Mouse (Mus musculus) B cell, adult 62 days (primary cell): ENCODE results near the gene Fbxw9. TPM values are rescaled to one million over a fixed set of nuclear protein-coding genes. Genes with fewer than 3 reads are reported as not detected.

Experiments
- total RNA-seq: library from RNA; stranded (reverse); gene quantifications from 4 replicates; pipeline ENCODE4 v1.2.4, GENCODE M21; 2023

The Fbxw9 gene
- total RNA-seq, result 12.9 to 16.5 TPM (median 14.4 TPM) in 4 replicates

GRCm38 (mm10) chr8:85059879-85060616, at the start of gene Fbxw9:
Fbxw9 (plus strand) TSS chr8:85060055.

GRCm38 (mm10) chr8:85014431-85014830, 45.4 kb upstream of the Fbxw9 start, which contains the start of gene Best2:
Best2 (minus strand) TSS chr8:85014531.

GRCm38 (mm10) chr8:85025098-85025932, 34.5 kb upstream of the Fbxw9 start, which contains the start of gene Asna1:
Asna1 (minus strand) TSS chr8:85025281.

GRCm38 (mm10) chr8:85026670-85027515, 33.0 kb upstream of the Fbxw9 start, which contains the start of gene Trir:
Trir (plus strand) TSS chr8:85026823.

GRCm38 (mm10) chr8:85036718-85037365, 23.0 kb upstream of the Fbxw9 start, which contains the start of gene Tnpo2:
Tnpo2 (plus strand) TSS chr8:85036915.

GRCm38 (mm10) chr8:85067982-85068381, 8.1 kb downstream of the Fbxw9 start, which contains the start of gene Gm5741:
Gm5741 (minus strand) TSS chr8:85067982.

GRCm38 (mm10) chr8:85071514-85072281, 11.8 kb downstream of the Fbxw9 start, which contains the start of gene Dhps:
Dhps (plus strand) TSS chr8:85071757.

GRCm38 (mm10) chr8:85080532-85081215, 20.8 kb downstream of the Fbxw9 start, which contains the start of gene Wdr83os:
Wdr83os (plus strand) TSS chr8:85080740.

GRCm38 (mm10) chr8:85081216-85081555, 21.3 kb downstream of the Fbxw9 start, which contains the start of gene Wdr83:
Wdr83 (minus strand) TSS chr8:85081306.

GRCm38 (mm10) chr8:85083108-85083813, 23.4 kb downstream of the Fbxw9 start, which contains the start of gene Man2b1:
Man2b1 (plus strand) TSS chr8:85083270.

Other genes with a start within 250 kb of the Fbxw9 start
- 1.4 to 2.6 TPM (median 2.4 TPM) in 4 replicates for gene Dand5, start 237.2 kb upstream of the Fbxw9 start, total RNA-seq
- gene Gadd45gip1, start 228.5 kb upstream of the Fbxw9 start, total RNA-seq, result 10.7 to 13.2 TPM (median 12.1 TPM) in 4 replicates
- gene Rad23a, start 219.4 kb upstream of the Fbxw9 start, total RNA-seq, result 53.8 to 68.0 TPM (median 60.0 TPM) in 4 replicates
- 520 to 585 TPM (median 529 TPM) in 4 replicates for gene Calr, start 213.1 kb upstream of the Fbxw9 start, total RNA-seq
- gene Farsa, start 203.1 kb upstream of the Fbxw9 start, total RNA-seq, result 60.9 to 68.8 TPM (median 65.9 TPM) in 4 replicates
- gene Syce2, start 187.9 kb upstream of the Fbxw9 start, total RNA-seq, result 5.7 to 9.3 TPM (median 8.5 TPM) in 4 replicates
- 19.0 to 33.9 TPM (median 24.8 TPM) in 4 replicates for gene Gcdh, start 166.1 kb upstream of the Fbxw9 start, total RNA-seq
- gene Klf1, start 158.1 kb upstream of the Fbxw9 start, total RNA-seq, result 0.39 TPM in 1 of 4 replicates, not detected in the others
- gene Dnase2a, start 151.5 kb upstream of the Fbxw9 start, total RNA-seq, result 56.5 to 67.9 TPM (median 65.7 TPM) in 4 replicates
- 0.18 to 0.44 TPM (median 0.31 TPM) in 4 replicates for gene Mast1, start 122.7 kb upstream of the Fbxw9 start, total RNA-seq
- not detected in 4 replicates for gene Rtbdn, start 113.1 kb upstream of the Fbxw9 start, total RNA-seq
- 3.3 TPM in 1 of 4 replicates, not detected in the others for gene Gm49661, start 90.6 kb upstream of the Fbxw9 start, total RNA-seq
- gene Prdx2, start 90.5 kb upstream of the Fbxw9 start, total RNA-seq, result 55.0 to 57.2 TPM (median 55.6 TPM) in 4 replicates
- gene Rnaseh2a, start 90.3 kb upstream of the Fbxw9 start, total RNA-seq, result 24.0 to 35.1 TPM (median 26.0 TPM) in 4 replicates
- 1,593 to 1,983 TPM (median 1,752 TPM) in 4 replicates for gene Junb, start 81.3 kb upstream of the Fbxw9 start, total RNA-seq
- gene Hook2, start 69.5 kb upstream of the Fbxw9 start, total RNA-seq, result 6.7 to 9.1 TPM (median 8.3 TPM) in 4 replicates
- gene Best2, start 45.5 kb upstream of the Fbxw9 start, total RNA-seq, result not detected in 4 replicates
- 80.7 to 99.0 TPM (median 92.9 TPM) in 4 replicates for gene Asna1, start 34.8 kb upstream of the Fbxw9 start, total RNA-seq
- gene Trir, start 33.2 kb upstream of the Fbxw9 start, total RNA-seq, result 194 to 214 TPM (median 210 TPM) in 4 replicates
- gene Tnpo2, start 23.1 kb upstream of the Fbxw9 start, total RNA-seq, result 44.5 to 50.5 TPM (median 46.9 TPM) in 4 replicates
- gene Gm5741, start 7.9 kb downstream of the Fbxw9 start, total RNA-seq, result not detected in 4 replicates
- gene Dhps, start 11.7 kb downstream of the Fbxw9 start, total RNA-seq, result 123 to 148 TPM (median 135 TPM) in 4 replicates
- 43.4 to 52.3 TPM (median 47.1 TPM) in 4 replicates for gene Wdr83os, start 20.7 kb downstream of the Fbxw9 start, total RNA-seq
- gene Wdr83, start 21.3 kb downstream of the Fbxw9 start, total RNA-seq, result 11.1 to 22.3 TPM (median 15.6 TPM) in 4 replicates
- gene Man2b1, start 23.2 kb downstream of the Fbxw9 start, total RNA-seq, result 152 to 159 TPM (median 155 TPM) in 4 replicates
- not detected in 4 replicates for gene Zfp791, start 63.0 kb downstream of the Fbxw9 start, total RNA-seq
- not detected in 4 replicates for gene Cks1brt, start 91.9 kb downstream of the Fbxw9 start, total RNA-seq
- gene Olfr371, start 165.9 kb downstream of the Fbxw9 start, total RNA-seq, result not detected in 4 replicates
- 29.2 to 34.4 TPM (median 33.0 TPM) in 4 replicates for gene Orc6, start 239.6 kb downstream of the Fbxw9 start, total RNA-seq
- gene Vps35, start 239.7 kb downstream of the Fbxw9 start, total RNA-seq, result 73.7 to 74.9 TPM (median 74.4 TPM) in 4 replicates